Mouse (Mus musculus) MN1 (cell line): ENCODE data around the gene Plk3.
A peak's percentile ranks its signal among the peaks of the same experiment; 100 is the strongest.
"Not testable (repeated sequence)": the region's sequence is repeated elsewhere in the genome, so short reads cannot be mapped to it uniquely, and the experiment has no call there.

ENCODE experiments used
- DNase-seq: peaks from one replicate; pipeline ENCODE4 v3.0.0-alpha.2; 2016; ENCODE audit warnings: low spot score

The Plk3 gene

DNA sequence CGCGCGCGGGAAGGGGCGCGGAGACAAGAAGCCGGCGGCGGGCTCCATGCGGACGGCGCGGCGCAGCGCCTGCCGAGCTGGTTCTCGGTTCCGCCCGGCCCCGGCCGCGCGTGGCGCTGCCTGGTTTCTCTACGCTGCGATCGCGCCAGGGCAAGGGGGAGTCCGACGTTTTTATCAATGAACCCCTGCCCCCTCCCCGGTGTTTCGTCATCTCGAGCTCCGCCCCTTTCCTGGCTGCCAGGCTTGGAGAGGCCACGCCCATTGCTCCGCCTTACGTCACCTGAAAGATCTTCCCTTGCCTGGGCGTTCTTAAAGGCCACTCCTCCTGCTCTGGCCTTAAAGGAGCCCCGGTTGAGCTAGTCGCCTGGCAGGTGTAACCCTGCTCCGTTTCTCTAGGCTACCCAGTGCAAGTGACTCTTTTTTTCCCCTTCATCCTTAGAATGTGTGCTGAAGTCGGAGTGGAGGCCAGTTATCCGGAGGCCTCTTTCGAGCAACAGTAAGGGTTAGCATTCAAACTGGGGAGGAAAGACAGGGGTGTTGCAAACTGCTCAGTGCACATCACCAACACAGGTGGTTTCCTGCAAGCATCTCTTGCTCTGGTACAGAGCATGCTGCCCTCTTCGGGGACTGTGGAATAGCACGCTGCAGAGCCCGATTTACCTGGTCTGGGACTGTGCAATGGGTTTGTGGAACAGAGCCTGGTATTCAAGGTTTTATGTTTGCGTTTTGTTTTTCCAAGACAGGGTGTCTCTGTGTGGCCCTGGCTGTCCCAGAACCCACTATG lies at the start of gene Plk3:
Gene Plk3, minus strand, starts transcription at position 147 of the 784 bp plus-strand sequence.
- peak; percentile 93 for DNase-seq

DNA sequence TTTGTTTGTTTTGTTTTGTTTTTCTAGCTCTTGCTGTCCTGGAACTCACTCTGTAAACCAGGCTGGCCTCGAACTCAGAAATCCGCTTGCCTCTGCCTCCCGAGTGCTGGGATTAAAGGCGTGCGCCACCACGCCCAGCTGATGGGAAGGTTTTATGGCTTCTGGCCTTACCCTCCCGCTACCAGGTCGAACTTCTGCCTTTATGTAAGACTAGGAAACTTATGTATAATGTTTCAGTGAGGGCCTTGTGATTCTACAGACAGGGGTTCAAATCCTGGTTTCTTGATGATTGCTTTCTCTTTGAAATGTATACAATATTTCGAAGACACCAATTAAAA lies 49.0 kb upstream of the Plk3 start:
- not testable (repeated sequence) for DNase-seq

DNA sequence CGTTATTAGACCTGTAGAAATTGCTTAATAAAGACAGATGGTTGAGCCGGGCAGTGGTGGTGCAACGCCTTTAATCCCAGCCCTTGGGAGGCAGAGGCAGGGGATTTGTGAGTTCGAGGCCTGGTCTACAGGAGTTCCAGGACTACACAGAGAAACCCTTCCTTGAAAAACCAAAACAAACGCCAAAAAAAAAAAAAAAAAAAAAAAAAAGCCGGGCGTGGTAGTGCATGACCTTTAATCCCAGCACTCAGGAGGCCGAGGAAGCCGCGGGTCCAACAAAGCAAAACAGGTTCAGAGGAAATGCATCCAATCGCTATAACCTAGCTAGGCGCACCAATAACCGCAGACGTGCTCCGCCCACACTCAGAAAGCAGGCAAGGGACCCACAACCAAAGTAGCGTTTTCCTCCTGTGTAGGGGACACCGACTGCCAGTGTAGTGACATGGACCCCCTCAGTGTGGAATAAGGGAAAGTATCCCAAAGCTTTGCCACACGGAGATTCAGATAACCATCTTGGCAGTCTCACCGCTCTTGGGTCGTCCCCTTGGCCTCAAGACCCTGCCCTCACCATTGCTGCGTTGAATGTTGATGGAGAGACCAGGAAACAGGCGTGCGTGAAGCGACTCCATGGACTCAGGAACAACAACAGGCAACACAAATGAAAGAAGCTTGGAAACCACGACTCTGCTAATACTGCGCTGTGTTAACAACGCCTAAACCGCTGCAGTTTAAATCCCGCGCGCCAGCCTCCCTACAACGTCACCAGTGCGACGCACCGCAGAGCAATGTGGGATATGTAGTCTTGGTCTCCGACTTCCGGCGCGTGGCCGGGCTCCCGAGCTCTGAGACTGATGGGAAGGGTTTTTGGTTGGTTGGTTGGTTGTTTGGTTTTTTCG lies 48.3 kb upstream of the Plk3 start, which contains the start of gene Kif2c:
Gene Kif2c, minus strand, starts transcription at position 777 of the 896 bp plus-strand sequence.
- DNase-seq: peak; percentile 94

DNA sequence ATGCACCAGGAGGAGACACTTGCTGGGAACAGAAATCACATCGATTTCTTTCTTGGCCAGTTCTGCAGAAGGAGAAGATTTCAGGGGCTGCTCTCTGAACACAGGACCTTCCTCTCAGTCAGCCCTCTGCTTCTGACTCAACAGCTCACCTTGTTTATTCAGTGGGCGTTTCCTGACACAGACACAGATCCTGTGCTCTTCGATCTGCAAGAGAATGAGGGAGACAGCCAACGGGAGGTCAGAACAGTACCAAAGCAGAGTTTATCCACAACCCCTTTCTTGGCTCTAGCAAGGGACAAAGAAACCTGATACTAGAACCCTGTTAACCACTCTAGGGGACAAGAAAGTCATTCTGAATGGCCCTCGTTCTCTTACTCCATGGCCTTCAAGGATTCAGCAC lies 36.2 kb upstream of the Plk3 start:
- DNase-seq: no peak

DNA sequence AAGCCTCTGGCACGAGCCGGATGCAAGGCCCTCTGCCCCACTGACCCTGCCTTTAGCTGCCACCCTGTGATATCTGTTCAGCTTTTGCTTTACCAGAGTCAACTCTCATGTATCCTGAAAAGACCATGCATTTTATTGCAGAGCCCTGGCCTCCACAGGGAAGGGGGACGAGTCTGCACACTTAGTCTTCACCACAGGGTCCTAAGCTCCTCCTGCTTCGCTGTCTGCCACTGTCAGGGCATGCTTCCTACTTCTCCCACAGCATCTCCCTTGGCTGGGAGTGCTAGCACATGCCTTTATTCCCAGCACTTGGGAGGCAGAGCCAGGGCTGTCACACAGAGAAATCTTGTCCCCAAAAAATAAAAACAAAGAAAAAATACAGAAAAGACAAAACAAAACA lies 27.4 kb upstream of the Plk3 start:
- no peak for DNase-seq

DNA sequence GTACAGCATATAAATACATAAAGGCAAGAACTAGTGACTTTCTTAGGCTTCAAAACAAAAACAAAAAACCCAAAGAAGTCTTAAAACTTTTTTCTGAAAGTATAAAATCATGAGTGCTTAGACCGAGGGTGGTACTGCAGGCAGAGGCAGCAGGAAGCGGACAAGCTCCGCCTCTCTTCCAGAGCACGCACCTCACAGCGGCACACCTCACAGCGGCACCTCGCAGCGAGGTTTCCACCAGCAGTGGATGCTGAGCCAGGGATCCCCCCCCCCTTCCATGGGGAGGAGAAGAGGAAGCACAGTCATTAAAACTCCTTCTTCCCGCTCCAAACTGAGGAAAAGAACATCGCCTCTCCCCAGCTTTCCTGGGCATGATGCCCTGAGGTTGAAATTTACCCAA lies 25.9 kb upstream of the Plk3 start:
- DNase-seq: no peak

DNA sequence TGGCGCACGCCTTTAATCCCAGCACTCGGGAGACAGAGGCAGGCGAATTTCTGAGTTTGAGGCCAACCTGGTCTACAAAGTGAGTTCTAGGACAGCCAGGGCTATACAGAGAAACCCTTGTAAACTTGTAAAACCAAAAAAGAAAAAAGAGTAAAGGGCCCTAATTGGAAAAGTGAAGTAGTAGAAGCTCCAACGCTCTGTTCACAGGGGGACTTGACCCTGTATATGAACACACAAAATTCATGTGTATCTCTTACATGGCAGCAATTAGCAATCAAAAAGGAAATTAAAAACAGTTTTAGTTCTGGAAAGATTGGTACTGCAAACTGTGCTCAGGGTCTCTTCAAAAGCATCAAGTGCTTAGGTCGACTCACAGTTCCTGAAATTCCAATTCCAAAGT lies 22.6 kb upstream of the Plk3 start:
- no peak for DNase-seq

DNA sequence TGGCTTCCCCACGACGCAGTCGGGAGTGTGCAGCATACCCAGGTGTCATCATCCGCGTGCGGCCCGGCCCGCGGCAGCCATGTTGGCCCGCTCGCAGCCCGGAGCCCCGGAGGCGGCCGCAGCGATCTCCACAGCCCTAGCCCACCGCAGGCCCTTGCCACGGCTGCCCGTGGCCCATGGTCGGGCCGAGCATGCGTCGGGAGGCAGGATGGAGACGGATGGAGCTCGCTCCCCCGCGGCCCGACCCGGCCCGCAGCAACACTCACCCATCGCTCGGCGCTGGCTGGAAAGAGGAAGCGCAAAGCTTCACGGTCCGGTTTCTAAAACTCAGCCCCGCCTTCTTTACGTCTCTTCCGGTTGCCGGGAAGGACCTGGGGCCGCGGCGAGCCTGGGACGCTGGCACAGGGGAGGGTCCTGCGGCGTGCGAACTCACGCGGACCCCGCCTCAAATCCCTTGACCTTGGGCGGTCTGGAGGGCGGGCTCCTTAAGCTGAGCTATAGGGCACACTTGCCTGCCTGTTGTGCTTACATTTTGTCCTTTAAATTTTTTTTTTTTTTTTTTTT lies 22.1 kb upstream of the Plk3 start, which contains the start of gene Rps8:
Gene Rps8, minus strand, starts transcription at position 452 of the 564 bp plus-strand sequence.
- peak; percentile 85 for DNase-seq

DNA sequence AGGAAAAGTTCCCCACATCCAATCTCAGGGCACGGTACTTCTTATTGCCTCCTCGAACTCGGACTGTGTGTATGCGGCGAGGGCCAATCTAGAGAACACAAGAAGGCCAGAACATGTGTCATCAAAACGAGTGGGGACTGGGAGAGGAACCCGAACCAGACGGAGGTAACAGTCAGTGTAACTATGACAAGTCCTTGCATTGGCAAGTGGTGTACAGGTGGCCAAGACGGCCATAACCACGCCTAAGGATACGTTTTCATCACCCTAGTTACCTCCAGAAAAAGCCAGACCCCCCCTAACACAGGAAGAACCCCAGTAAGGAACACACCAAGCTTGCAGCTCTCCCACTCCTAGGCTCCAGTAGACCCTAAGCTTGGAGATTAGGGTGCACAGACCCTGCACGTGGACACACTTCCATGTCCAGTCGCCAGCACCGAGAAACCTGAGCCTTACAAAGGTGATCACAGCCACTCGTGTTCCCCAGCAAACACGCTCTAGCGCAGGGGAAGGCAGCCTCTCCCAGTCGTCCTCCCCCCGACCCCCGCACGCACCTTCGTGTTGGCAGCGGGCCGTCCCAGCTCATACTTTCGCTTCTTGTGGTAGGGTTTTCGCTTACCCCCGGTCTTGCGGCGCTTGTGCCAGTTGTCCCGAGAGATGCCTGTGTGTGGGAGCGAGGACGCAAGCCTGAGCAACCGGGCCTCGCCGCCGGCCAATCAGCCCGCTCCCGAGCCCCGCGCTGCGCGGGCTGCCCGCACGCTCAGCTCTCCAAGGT lies 21.4 kb upstream of the Plk3 start:
- no peak for DNase-seq

DNA sequence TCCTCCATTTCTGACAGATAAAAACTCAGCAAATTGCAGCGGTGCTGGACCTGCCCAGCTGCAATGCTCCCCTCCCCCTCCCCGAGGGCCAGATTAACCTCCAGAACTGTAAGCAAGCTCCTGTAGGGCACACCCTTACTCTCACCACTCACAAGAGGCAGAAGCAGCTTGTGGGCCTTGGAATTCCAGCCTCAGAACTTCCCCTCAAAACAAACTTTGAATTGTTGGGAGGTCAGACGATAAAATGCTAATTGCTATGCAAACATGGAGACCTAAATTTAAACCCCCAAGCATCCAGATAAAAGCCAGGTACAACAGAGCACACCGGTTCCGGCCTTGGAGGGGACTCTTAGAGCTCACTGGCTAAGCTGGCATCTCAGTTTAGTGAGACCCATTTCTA lies 19.0 kb upstream of the Plk3 start:
- DNase-seq: no peak

DNA sequence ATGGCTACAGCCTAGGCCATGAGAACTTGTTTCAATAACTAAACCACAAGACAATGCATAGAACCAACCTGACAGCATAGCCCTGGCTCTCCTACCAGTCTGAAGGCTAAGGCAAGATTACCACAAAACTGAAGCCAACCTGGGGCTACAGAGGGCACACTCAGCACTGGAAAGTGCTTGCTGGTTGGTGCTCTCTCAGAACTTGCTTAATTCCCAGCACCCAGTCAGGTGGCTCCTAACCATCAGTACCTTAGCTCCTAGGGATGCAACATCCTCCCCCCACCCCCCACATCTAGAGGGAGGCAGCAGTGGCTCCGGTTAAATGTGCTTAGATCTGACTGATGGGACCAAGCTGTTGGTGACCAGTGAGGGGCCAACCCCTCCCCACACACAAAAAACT lies 17.7 kb upstream of the Plk3 start:
- no peak for DNase-seq

DNA sequence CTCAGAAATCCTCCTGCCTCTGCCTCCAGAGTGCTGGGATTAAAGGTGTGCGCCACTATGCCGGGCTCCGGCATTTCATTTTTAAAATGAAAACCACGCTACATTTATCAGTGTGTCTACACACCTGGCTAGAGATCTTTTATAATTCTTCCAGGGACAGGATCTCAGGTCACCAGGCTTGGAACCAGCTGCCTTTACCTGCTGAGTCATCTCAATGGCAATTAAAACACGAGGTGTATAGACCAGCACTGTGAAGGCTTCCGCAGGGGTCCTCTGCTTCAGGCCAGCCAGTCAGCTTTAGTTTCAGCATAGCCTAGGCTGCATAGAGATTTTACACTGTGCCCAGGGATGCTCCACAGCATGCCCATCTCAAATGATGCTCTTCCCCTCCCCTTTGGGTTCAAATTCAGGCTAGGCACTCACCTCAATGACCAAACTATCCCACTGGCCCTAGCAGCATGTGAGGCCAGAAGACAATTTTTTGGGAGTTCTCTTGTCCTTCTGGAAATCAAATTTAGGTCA lies 16.5 kb upstream of the Plk3 start:
- no peak for DNase-seq

DNA sequence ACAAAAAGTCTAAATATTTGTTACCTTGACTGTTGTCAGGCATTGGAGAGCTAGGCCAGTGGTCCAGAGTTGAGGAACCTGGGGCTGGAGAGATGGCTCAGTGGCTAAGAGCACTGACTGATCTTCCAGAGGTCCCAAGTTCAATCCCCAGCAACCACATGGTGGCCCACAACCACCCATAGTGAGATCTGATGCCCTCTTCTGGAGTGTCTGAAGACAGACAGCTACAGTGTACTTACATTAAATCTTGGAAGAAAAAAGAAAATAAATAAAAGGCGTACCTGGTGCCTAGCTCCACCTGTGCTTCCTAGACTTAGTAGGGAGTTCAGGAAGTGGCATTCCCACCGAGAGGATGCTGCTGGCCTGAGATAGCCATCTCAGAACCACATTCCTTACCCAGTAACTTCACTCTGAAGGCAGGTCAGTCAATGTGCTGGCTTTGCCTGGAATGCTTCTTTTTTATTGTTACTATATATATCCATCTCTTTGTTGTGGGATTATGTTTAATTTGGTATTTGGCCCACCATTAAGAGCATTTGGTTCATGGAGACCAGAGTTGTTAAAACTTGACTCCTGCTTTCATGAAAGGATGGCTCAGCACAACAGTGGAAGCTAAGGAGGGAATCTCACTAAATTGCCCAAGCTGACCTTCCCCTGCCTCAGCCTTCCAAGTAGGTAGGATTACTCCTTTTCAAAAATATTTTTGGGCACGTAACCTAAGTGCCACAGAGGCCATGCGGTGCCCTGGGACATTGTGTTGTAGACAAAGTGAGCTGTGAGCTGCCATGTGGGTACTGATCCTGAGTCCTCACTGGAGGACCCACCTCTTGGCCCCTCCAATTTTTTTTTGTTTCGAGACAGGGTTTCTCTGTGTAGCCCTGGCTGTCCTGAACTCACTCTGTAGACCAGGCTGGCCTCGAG lies 15.8 kb upstream of the Plk3 start:
- no peak for DNase-seq

DNA sequence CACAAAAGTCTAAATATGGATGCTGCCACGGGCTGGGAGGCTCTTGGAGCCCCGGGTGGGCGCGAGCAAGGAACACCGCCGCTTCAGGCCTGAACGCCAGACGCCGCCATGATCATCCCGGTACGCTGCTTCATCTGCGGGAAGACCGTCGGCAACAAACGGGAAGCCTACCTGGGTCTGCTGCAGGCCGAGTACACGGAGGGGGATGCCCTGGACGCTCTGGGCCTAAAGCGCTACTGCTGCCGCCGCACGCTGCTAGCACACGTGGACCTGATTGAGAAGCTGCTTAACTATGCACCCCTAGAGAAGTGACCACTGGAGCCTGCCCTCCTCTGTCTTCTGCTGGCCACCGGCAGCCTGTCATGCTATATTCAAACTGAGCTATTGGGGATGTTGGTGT lies 15.1 kb upstream of the Plk3 start:
- no peak for DNase-seq

DNA sequence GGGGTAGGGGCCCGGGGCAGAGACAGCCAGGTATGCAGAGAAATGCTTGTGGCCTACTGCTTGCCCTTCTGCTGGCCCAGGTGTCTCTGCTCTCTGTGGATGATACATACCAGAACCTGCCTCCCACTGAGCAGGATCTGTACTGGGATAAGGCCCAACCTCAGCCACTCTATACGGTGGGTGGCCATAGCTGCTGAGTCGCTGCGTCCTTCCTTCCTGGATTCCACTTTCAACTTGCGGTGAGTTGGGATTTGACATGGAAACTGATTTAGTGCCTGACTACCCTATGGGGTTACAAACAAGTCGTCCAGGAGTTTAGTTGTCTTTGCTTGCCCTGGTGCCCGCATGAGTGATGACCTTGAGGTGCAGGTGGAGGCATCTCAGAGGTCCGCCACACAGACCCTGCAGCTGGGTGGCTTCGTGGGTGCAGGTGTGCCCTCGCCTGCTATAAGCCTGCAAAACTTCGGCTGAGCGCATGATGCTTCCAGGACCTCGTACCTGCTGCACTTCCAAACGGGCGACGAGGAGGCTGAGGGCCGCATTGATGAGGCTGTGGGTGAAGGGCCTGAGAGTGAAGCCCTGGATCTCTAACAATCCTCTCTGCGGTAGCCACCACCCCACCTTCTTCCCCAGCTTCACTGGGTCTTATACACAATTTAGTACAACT lies 14.4 kb upstream of the Plk3 start:
- DNase-seq: no peak

DNA sequence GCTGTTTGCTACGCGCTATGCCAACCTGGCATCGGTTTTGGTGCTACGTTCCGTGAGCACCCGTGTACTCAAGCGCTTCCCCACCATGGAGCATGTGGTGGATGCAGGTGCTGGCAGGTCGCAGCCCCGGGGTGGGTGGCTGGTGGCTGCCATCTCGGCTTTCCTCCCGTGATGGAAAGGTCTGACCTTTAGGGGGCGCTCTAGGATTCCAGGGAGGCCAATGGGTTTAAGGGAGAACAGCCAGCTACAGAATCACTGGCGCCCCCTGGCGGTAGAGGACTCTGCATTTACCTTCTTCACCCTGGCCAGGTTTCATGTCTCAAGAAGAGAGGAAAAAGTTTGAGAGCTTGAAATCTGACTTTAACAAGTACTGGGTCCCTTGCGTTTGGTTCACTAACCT lies 12.4 kb upstream of the Plk3 start:
- DNase-seq: peak; percentile 68

DNA sequence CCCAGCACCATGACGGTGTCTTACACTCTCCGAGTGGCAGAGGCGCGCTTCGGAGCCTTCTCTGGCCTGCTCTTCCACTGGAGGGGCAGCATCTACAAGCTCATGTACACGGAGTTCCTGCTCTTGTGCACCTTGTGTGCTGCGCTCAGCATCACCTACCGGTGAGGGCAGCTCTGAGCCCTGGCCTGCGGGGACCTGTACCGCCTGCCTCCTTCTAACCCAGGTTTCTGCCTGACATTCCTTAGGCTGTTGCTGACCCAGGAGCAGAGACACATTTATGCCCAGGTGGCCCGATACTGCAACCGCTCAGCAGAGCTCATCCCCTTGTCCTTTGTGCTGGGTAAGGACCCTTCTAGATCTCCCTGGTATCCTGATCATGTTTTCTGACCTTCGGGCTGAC lies 11.5 kb upstream of the Plk3 start:
- DNase-seq: no peak

DNA sequence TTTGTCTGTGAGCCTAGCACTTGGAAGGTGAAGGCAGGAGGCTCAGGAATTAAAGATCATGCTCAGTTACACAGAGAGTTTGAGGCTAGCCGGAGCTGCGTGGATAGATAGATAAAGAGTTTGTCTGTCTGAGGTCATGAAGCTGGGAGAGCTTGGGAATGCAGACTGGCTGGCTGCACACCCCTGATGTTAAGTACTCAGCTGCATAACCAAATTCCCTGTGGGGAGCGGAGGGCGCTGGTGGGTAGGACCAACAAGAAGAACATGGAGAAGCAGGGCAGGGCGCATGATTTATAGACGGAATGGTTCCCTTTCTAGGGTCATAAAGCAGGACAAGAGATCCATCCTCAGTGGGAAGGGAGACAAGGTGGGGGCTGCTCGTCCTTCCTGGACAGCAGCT lies 9.3 kb upstream of the Plk3 start:
- no peak for DNase-seq

DNA sequence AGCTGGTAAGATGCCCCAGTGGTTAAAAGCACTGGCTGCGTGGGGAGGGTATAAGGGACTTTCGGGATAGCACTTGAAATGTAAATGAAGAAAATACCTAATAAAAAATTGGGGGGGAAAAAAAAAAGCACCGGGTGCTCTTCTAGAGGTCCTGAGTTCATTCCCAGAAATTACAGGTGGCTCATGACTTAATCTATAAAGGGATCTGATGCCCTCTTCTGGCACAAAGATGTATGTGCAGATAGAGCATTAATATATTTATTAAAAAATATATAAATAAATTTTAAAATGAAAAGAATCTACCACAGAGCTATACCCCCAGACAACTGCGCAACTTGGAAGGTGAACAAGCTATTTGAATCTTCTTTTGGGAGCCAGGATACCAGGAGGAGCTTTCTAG lies 6.8 kb upstream of the Plk3 start:
- DNase-seq: no peak

DNA sequence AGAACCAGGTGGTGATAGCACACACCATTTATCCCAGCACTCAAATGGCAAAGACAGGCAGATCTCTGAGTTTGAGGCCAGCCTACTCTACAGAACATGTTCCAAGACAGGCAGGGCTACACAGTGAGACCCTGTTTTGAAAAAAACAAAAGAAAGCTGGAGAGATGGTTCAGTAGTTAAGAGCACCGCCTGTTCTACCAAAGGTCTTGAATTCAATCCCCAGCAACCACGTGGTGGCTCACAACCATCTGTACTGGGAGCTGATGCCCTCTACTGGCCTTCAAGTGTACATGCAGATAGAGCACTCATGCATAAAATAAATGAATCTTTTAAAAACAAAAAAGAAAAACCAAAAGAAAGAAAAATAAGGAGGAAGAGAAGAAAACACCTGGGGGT lies 5.5 kb upstream of the Plk3 start:
- DNase-seq: peak; percentile 59
